In the genomic region with DNA sequence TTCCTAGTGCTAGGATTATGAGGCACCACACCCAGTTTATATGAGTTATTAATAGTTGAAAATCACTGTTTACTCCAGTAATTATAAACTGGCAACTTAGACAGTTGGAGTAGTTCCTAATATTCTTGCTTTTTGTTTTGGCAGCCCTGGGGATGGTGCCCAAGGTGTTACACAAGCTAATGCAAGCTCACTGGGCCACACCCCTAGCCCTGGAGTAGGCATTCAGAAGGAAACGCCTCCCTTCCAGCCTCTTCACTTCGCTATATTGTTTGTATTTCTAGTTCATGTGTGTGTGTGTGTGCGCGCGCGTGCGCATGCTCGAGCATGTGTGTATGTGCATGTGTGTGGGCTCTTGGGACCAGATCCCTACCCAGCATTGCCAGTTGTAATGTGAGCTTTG, we compare ENCODE assay signal across 11 mouse cellular contexts.
"Had no signal": no experiment of that assay in that cellular context is flagged by ENCODE, and none has a peak within 500 bp of the region (broad histone marks: within the 10 kb centered on the region; RNA-seq: fewer than 3 reads in every experiment).

No protein-coding gene starts in this region.

- H3K9ac ChIP-seq: liver, embryonic 12.5 days; stomach, embryonic 15.5 days had no signal

- H3K27me3 ChIP-seq: liver, embryonic 12.5 days; stomach, embryonic 15.5 days had no signal

- H3K4me3 ChIP-seq: left cerebral cortex, adult 2 months; limb, embryonic 10.5 days; liver, embryonic 12.5 days; midbrain, embryonic 10.5 days; stomach, embryonic 15.5 days had no signal

- H3K4me1 ChIP-seq: limb, embryonic 10.5 days; liver, embryonic 12.5 days; midbrain, embryonic 10.5 days; stomach, embryonic 15.5 days had no signal

- H3K27ac ChIP-seq: left cerebral cortex, adult 2 months; limb, embryonic 10.5 days; liver, embryonic 12.5 days; midbrain, embryonic 10.5 days; stomach, embryonic 15.5 days had no signal

- H3K4me2 ChIP-seq: liver, embryonic 12.5 days; stomach, embryonic 15.5 days had no signal

- H3K9me3 ChIP-seq: limb, embryonic 10.5 days; liver, embryonic 12.5 days; midbrain, embryonic 10.5 days; stomach, embryonic 15.5 days had no signal

- DNase-seq: kidney, adult 8-10 months; kidney, postnatal 25 days; midbrain, embryonic 14.5 days; right cerebral cortex, postnatal 14 days; thymus, postnatal 4 days had no signal

- ATAC-seq: intestine, postnatal 0 days; liver, embryonic 12.5 days had no signal
